In the genomic region with DNA sequence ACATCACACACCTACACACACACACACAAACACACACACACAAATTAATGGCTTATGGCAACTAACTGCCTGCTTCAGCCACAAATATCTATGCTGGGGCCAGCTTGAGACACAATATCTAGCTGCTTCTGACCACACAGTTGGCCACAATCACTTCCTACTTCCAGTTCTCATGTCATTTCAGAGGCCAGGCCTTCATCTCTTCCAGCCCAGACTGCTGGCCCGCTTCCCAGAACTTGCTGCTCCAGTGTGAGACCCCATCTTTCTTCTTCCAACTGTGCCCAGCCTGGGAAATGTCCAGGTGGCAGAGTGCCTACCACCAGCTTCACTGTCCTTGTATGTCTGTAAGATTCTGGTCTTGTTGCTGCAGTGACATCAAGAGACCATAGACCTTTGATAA, we compare ENCODE assay signal across 9 mouse cellular contexts. TPM values are rescaled to one million over a fixed set of nuclear protein-coding genes. Genes with fewer than 3 reads are reported as not detected.
DNase-seq lines count a peak whose midpoint lies in the region; ATAC-seq and TF ChIP-seq lines count a peak whose summit lies in the region.
"Had no signal": no experiment of that assay in that cellular context is flagged by ENCODE, and none has a peak within 500 bp of the region (broad histone marks: within the 10 kb centered on the region; RNA-seq: fewer than 3 reads in every experiment).

No protein-coding gene starts in this region.

- no peak overlapping the region for H3K27ac ChIP-seq in midbrain, postnatal 0 days (ENCODE audit: low read depth, low read length)
- H3K27ac ChIP-seq in midbrain, embryonic 13.5 days: no peak overlapping the region

- no peaks in the 10 kb centered on the region for H3K4me1 ChIP-seq in midbrain, postnatal 0 days (ENCODE audit: insufficient read depth, low read length)
- no peaks in the 10 kb centered on the region for H3K4me1 ChIP-seq in midbrain, embryonic 13.5 days (replicated peaks)

- no peak for TF ChIP-seq CTCF in midbrain, postnatal 0 days (IDR thresholded peaks at IDR 0.05)

- no peak for ATAC-seq in midbrain, postnatal 0 days (ENCODE audit: low FRiP score)
- ATAC-seq in midbrain, embryonic 13.5 days: no peak
- ATAC-seq in common myeloid progenitor, adult 5-6 weeks (replicated peaks; ENCODE audit: low read depth, poor library complexity, severe bottlenecking): peak; percentile 89

- no peak overlapping the region for H3K4me2 ChIP-seq in midbrain, postnatal 0 days (ENCODE audit: low read depth, low read length, poor library complexity, severe bottlenecking)
- H3K4me2 ChIP-seq in midbrain, embryonic 13.5 days (replicated peaks): no peak overlapping the region

- 72% methylated on average over 1 of the region's 1 CpGs for WGBS in midbrain, postnatal 0 days
- WGBS in midbrain, embryonic 13.5 days: 86% methylated on average over 1 of the region's 1 CpGs

- H3K4me3 ChIP-seq in midbrain, postnatal 0 days (ENCODE audit: low read depth, low read length): no peak overlapping the region
- no peak overlapping the region for H3K4me3 ChIP-seq in midbrain, embryonic 13.5 days (replicated peaks)
- H3K4me3 ChIP-seq: myocyte had no signal

- H3K9me3 ChIP-seq in midbrain, postnatal 0 days (ENCODE audit: low read length): no peaks in the 10 kb centered on the region
- H3K9me3 ChIP-seq in midbrain, embryonic 13.5 days: no peaks in the 10 kb centered on the region

- DNase-seq in heart, adult 11 months: peak; percentile 98
- DNase-seq in heart, postnatal 25 days (ENCODE audit: low spot score): no peak
- DNase-seq in midbrain, postnatal 0 days (ENCODE audit: low spot score): peak; percentile 86
- DNase-seq in right cerebral cortex, postnatal 14 days: peak; percentile 57
- DNase-seq in c-Kit-positive CD71-positive TER-119-positive erythroid progenitor cells, embryonic 14.5 days (ENCODE audit: low spot score): no peak
- DNase-seq: lung, adult 18-20 months had no signal

- H3K9ac ChIP-seq in midbrain, postnatal 0 days (replicated peaks; ENCODE audit: low read length, poor library complexity, severe bottlenecking): no peak overlapping the region
- H3K9ac ChIP-seq in midbrain, embryonic 13.5 days (replicated peaks): no peak overlapping the region

- intact Hi-C loops in heart, postnatal 25 days (cut with DNase I): no loop called here

- H3K36me3 ChIP-seq in midbrain, postnatal 0 days (ENCODE audit: insufficient read depth, low read length): no peaks in the 10 kb centered on the region
- H3K36me3 ChIP-seq in midbrain, embryonic 13.5 days: no peaks in the 10 kb centered on the region

- H3K27me3 ChIP-seq in midbrain, postnatal 0 days (ENCODE audit: insufficient read depth, low read length): no peaks in the 10 kb centered on the region
- H3K27me3 ChIP-seq in midbrain, embryonic 13.5 days: no peaks in the 10 kb centered on the region

RNA-seq across cellular contexts. Expression of gene Cdpf1, which starts 18.7 kb away (rescaled TPM):
- 10 to 100 TPM; 29.6 to 31.8 TPM for total RNA-seq in heart, postnatal 25 days (2021)
- total RNA-seq in midbrain, postnatal 0 days (2014; rRNA removed): 16.2 and 31.7 TPM in 2 replicates
- 22.8 and 23.0 TPM in 2 replicates for polyA plus RNA-seq in midbrain, postnatal 0 days (2015; fragmentation: Nextera tagmentation; extraction: Ambion mirVana)
- 17.2 and 21.2 TPM in 2 replicates for polyA plus RNA-seq in midbrain, embryonic 13.5 days (2015; fragmentation: Nextera tagmentation; extraction: Ambion mirVana)
- total RNA-seq in common myeloid progenitor, adult 5-6 weeks (2017): 9.0 and 17.4 TPM in 2 replicates

RNA-seq across cellular contexts. Expression of gene Pkdrej, which starts 28.7 kb away (rescaled TPM):
- 1 to 10 TPM; 2.6 to 2.7 TPM for total RNA-seq in heart, postnatal 25 days (2021)
- 0.33 and 0.57 TPM in 2 replicates for total RNA-seq in midbrain, postnatal 0 days (2014; rRNA removed)
- 0.06 and 0.16 TPM in 2 replicates for polyA plus RNA-seq in midbrain, postnatal 0 days (2015; fragmentation: Nextera tagmentation; extraction: Ambion mirVana)
- polyA plus RNA-seq in midbrain, embryonic 13.5 days (2015; fragmentation: Nextera tagmentation; extraction: Ambion mirVana): 0.03 TPM in 1 of 2 replicates, not detected in the other
- total RNA-seq in common myeloid progenitor, adult 5-6 weeks (2017): 0.05 TPM in 1 of 2 replicates, not detected in the other
- polyA plus RNA-seq: myocyte had no signal

RNA-seq across cellular contexts. Expression of gene Ttc38, which starts 39.3 kb away (rescaled TPM):
- 10 to 100 TPM; 14.8 to 16.5 TPM for total RNA-seq in heart, postnatal 25 days (2021)
- total RNA-seq in midbrain, postnatal 0 days (2014; rRNA removed): 3.8 and 19.1 TPM in 2 replicates
- 2.2 and 3.1 TPM in 2 replicates for polyA plus RNA-seq in midbrain, postnatal 0 days (2015; fragmentation: Nextera tagmentation; extraction: Ambion mirVana)
- 4.8 and 5.0 TPM in 2 replicates for polyA plus RNA-seq in midbrain, embryonic 13.5 days (2015; fragmentation: Nextera tagmentation; extraction: Ambion mirVana)
- 1.9 and 4.5 TPM in 2 replicates for total RNA-seq in common myeloid progenitor, adult 5-6 weeks (2017)

RNA-seq across cellular contexts. Expression of gene Ppara, which starts 58.0 kb away (rescaled TPM):
- total RNA-seq in heart, postnatal 25 days (2021): 10 to 100 TPM; 44.7 to 58.8 TPM
- 1.6 TPM in 2 replicates for total RNA-seq in midbrain, postnatal 0 days (2014; rRNA removed)
- 0.86 and 2.8 TPM in 2 replicates for polyA plus RNA-seq in midbrain, postnatal 0 days (2015; fragmentation: Nextera tagmentation; extraction: Ambion mirVana)
- 0.54 and 0.96 TPM in 2 replicates for polyA plus RNA-seq in midbrain, embryonic 13.5 days (2015; fragmentation: Nextera tagmentation; extraction: Ambion mirVana)
- not detected in 2 replicates for total RNA-seq in common myeloid progenitor, adult 5-6 weeks (2017)

Comparison
In these comparisons a context has a peak if more than half of its experiments do, and no peak if none do; other contexts are left out.
1. DNase-seq: peak in heart, adult 11 months (single experiment), midbrain, postnatal 0 days (single experiment) and right cerebral cortex, postnatal 14 days (single experiment); none in heart, postnatal 25 days (single experiment) and c-Kit-positive CD71-positive TER-119-positive erythroid progenitor cells, embryonic 14.5 days (single experiment).